Mouse (Mus musculus) spleen, postnatal 4 days (tissue): ENCODE data around the gene Zfand2b.

ENCODE experiments used
- DNase-seq, 2 experiments: peaks; one replicate each; pipeline ENCODE4 v3.0.0; 2022; ENCODE audit warnings: low spot score in 2 of 2

The Zfand2b gene

GRCm38 (mm10) chr1:75159540-75160255, 8.7 kb upstream of the Zfand2b start:
- DNase-seq: no peak

- no peak for DNase-seq
Measured at GRCm38 (mm10) chr1:75160256-75160617, 8.2 kb upstream of the Zfand2b start.

DNA sequence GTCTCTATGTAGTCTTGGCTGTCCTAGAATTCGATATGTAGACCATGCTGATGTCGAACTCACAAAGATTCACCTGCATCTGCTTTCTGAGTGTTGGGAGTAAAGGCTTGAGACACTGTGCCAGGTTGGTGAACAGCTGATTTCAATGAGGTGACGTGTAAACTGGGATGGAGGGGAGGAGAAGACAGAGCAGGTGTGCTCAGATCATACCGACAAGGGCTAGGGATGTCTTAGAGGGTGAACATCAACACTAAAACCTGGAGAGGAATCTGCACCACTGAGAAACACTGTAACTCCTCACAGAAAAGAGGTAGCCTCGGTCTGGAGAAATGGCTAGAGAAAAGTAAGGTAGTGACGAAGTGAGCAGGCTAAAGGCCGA, 364 bp upstream of the Zfand2b start:
- no peak for DNase-seq

GRCm38 (mm10) chr1:75179334-75180104, 11.1 kb downstream of the Zfand2b start:
- peak in 1 of 2 experiments; percentile 63 for DNase-seq

DNA sequence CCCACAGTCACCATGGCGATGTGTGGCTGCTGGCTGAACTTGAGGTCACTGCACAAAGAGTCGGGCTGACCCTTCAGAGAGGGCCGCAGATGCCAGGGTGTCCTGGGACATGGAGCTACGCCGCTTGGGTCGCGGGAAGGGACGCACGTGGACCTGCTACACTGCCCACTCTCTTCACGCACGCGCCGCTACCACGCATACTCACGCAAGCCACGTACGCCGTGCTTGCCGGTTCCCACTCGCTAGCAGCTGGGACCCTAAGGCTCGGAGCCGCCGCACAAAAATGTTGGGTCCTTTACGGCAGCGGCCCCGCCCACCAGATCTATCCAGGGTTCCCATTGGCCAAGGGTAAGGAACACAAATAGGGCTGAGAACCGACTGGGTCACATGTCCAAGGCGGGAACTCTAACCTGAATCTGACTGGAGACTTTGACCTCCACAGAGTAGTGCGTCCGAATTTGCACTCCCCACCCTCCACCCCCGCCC, 11.7 kb downstream of the Zfand2b start, which contains the start of gene Abcb6:
TSS of gene Abcb6 (minus strand) at position 288 of the 486 bp plus-strand sequence.
- DNase-seq: peak; percentile 91 to 94

DNA sequence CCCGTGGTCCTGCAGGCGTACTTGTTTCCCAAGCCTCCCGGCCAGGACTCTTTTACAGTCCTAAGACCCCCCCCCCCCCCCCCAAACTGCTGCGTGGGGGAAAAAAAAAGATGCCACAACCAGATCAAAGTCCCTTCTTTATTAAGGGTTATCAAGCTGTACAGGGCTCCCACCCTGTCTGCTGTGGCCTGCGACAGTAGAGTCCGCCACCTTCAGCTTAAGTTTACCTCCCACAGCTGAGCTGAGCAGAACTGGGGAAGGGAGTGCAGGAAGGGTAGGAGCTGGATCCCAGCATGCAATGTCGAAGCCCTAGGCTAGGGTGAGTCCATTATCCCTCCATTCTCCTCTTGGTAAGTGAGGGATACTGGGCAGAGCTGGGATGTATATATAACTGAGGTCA, 12.3 kb downstream of the Zfand2b start:
- DNase-seq: peak in 1 of 2 experiments; percentile 63

- DNase-seq: peak in 1 of 2 experiments; percentile 61
Measured at GRCm38 (mm10) chr1:75181377-75181870, 13.0 kb downstream of the Zfand2b start.

DNA sequence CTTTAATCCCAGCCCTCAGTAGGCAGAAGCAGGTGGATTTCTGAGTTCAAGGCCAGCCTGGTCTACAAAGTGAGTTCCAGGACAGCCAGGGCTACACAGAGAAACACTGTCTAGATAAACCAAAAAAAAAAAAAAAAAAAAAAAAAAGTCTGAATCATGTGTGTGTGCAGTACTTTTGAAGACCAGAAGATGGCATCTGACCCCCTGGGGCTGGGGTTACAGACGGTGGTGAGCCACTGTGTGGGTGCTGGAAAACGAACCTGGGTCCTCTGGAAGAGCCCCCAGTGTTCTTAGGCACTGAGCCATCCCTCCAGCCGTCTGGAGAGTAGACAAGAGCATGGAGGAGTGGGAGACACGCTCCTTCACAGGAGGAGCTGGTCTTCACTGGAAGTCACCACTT, 13.7 kb downstream of the Zfand2b start:
- peak in 1 of 2 experiments; percentile 60 for DNase-seq

DNA sequence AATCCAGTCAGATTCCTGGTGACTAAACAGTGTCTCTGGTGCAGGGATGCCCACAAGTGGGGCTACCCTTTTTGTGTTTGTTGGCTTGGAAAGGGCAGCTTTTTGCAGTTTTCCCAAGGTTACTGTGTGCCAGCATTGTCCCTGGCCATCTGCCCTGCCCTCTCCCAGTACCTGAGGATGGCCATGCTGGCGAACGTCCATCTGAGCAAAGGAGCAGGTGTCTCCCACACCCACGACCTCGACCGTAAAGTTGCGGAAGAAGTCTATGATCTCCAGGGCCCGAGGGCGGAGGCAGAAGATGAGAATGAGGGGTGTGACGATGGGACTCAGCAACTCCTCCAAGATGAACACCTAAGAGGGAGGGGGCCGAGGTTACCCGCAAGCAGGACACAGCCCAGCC, 17.0 kb downstream of the Zfand2b start:
- no peak for DNase-seq

DNA sequence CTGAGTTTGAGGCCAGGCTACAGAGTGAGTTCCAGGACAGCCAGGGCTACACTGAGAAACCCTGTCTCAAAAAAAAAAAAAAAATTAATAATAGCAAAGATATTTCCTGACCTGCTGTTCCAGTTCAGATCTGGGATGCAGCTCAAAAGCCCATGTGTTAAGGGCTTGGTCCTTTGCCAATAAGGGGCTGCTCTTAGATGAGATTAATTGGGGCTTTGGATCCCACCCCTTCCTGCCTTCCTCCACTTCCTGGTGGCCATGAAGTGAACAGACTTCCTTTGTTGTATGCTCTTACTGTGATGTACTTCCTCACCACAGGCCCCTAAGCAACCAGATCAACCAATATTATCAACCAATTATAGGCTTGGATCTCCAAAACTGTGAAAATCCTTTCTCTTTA, 18.7 kb downstream of the Zfand2b start:
- DNase-seq: no peak

DNA sequence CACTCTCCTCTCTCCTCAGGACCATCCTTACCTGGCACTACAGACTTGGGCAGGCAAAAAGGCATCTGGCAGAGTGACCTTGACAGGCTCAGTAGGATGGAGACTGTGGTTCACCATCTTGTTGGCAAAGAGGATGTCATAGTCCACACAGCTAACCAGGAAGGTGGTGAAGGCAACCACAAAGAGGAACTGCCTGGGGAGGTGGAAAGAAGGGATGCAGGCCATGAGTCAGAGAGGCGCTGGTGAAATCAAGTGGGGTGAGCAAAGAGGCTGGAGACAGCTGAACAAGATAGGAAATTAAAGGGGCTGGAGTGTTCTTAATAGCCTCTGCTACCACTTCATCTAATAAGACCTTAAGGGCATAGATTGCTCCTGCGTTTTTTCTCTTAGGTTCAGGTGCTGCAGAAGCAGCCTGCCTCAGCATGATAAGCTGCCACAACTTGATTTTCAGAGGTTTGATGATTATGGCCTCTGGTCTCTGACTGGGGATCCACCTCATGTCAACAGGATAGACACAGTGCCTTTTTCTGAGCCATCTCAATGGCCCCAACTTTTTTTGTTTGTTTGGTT, 19.6 kb downstream of the Zfand2b start:
- no peak for DNase-seq

GRCm38 (mm10) chr1:75190577-75190976, 22.1 kb downstream of the Zfand2b start:
- DNase-seq: peak in 1 of 2 experiments; percentile 65

DNA sequence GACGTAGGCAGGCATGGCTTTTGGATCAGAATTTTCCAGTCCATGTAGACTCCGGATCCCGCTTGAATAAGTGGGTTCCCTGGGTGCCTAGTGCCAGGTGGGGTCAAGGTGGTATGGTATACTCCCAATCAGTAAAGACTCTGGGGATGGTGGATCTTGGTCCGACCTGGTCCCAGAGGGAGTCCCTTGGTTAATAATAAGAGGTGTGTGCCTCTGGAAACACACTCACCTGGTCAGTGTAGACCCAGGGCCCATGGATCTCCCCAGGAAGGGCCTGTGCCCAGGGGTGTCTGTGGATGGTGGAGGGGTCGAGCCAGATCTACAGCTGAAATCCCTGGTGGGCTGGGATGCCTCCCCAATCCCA, 22.8 kb downstream of the Zfand2b start:
- no peak for DNase-seq

GRCm38 (mm10) chr1:75191622-75192402, 23.4 kb downstream of the Zfand2b start, which contains the start of the genes Ankzf1 and Atg9a:
Gene Ankzf1, plus strand, starts transcription at chr1:75192151.
Gene Atg9a, minus strand, starts transcription at chr1:75192196.
- DNase-seq: peak; percentile 94

DNA sequence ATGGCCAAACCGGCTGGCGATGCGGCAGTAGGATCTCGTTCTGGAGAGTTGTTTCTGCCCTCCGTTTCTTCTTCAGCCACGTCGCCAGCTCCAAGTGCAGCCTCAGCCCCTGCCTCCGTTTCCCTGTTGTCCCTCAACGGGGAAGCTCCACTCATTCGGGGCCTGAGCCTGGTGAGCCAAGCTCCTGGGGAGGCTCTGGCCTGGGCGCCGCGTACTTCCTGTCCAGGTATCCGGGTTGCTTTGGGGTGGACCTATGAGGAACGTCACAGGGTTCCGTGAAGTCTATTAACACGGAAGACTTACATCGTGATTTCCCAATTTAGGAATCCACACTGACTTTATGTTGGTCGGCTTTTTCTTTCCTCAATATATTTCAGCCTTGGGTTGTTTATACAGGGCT, 24.0 kb downstream of the Zfand2b start:
- peak; percentile 45 to 73 for DNase-seq

- no peak for DNase-seq
Measured at GRCm38 (mm10) chr1:75201236-75201635, 32.8 kb downstream of the Zfand2b start.

- DNase-seq: peak; percentile 51 to 77
Measured at GRCm38 (mm10) chr1:75208967-75209678, 40.7 kb downstream of the Zfand2b start.

GRCm38 (mm10) chr1:75210136-75211087, 42.0 kb downstream of the Zfand2b start, which contains the start of the genes Glb1l and Stk16:
Gene Glb1l, minus strand, starts transcription at chr1:75210813.
Gene Stk16, plus strand, starts transcription at chr1:75210838.
- peak; percentile 94 to 97 for DNase-seq

GRCm38 (mm10) chr1:75211141-75211708, 42.8 kb downstream of the Zfand2b start:
- no peak for DNase-seq
